Mouse (Mus musculus) ES-E14 (cell line): ENCODE data around the gene Clasp1. TPM values are rescaled to one million over a fixed set of nuclear protein-coding genes. Genes with fewer than 3 reads are reported as not detected.

ENCODE experiments used
- DNase-seq: peaks from one replicate; pipeline ENCODE4 v3.0.0-alpha.2; 2013; ENCODE audit warnings: low read depth, low spot score
- H3K27ac ChIP-seq: 2 replicates; pipeline ENCODE4 v1.5.1; 2012; ENCODE audit warnings: low read depth, mild to moderate bottlenecking, low read length, moderate library complexity, mixed read lengths; ENCODE audit not compliant: poor library complexity, insufficient read depth, severe bottlenecking
- H3K36me3 ChIP-seq: 2 replicates; pipeline ENCODE4 v1.6.1; 2012; ENCODE audit warnings: mild to moderate bottlenecking, low read length, moderate library complexity, mixed read lengths; ENCODE audit not compliant: control insufficient read depth, poor library complexity, insufficient read depth, severe bottlenecking
- H3K4me1 ChIP-seq, 2 experiments: fragments of 150-350 bp in 1 of 2; sonication (generic) in 1 of 2; 2 replicates each; pipeline ENCODE4 v1.6.1; 2012; ENCODE audit warnings: low read length in 2 of 2, mild to moderate bottlenecking in 1 of 2, mixed read lengths in 1 of 2; ENCODE audit not compliant: control insufficient read depth in 2 of 2, insufficient read depth in 2 of 2, poor library complexity in 1 of 2
- H3K4me3 ChIP-seq, 2 experiments: fragments of 150-350 bp in 1 of 2; sonication (generic) in 1 of 2; 2 replicates each; pipeline ENCODE4 v1.5.1; 2012; ENCODE audit warnings: low read length in 2 of 2, low read depth in 1 of 2, mild to moderate bottlenecking in 1 of 2, mixed read lengths in 1 of 2; ENCODE audit not compliant: insufficient read depth in 1 of 2, poor library complexity in 1 of 2, severe bottlenecking in 1 of 2
- H3K9ac ChIP-seq: 2 replicates; pipeline ENCODE4 v1.6.1; 2012; ENCODE audit warnings: low read depth, mild to moderate bottlenecking, low read length, mixed read lengths; ENCODE audit not compliant: poor library complexity, insufficient read depth, severe bottlenecking
- H3K9me3 ChIP-seq: fragments of 150-350 bp; sonication (generic); 2 replicates; pipeline ENCODE4 v1.6.1; 2012; ENCODE audit warnings: low read depth, mild to moderate bottlenecking, low read length; ENCODE audit not compliant: control insufficient read depth, insufficient read depth
- CHD2 ChIP-seq: IDR thresholded peaks from 2 replicates; pipeline ENCODE4 v1.6.1; 2014; ENCODE audit warnings: mild to moderate bottlenecking, low read depth, low read length, inconsistent platforms
- HCFC1 ChIP-seq: IDR thresholded peaks from 2 replicates; pipeline ENCODE4 v1.6.1; 2012; ENCODE audit warnings: low read length, inconsistent platforms, borderline replicate concordance; ENCODE audit not compliant: insufficient read depth
- MAFK ChIP-seq: IDR thresholded peaks from 2 replicates; pipeline ENCODE4 v1.6.1; 2014; ENCODE audit warnings: mild to moderate bottlenecking, low read depth, low read length, inconsistent platforms; ENCODE audit not compliant: insufficient read depth
- ZC3H11A ChIP-seq: IDR thresholded peaks from 2 replicates; pipeline ENCODE4 v1.6.1; 2012; ENCODE audit warnings: low read depth, mild to moderate bottlenecking, inconsistent platforms, low read length, borderline replicate concordance
- ZNF384 ChIP-seq: IDR thresholded peaks from 2 replicates; pipeline ENCODE4 v1.6.1; 2012; ENCODE audit warnings: low read depth, low read length, inconsistent platforms
- in situ Hi-C, 2 experiments: fragments of 600-800 bp; cut with MboI; formaldehyde crosslinking; loops; one replicate each; pipeline ENCODE4 v1.15.1; 2025; ENCODE audit warnings: low sequenced_read_pairs in 2 of 2, inconsistent platforms in 1 of 2; ENCODE audit not compliant: unreplicated experiment in 2 of 2
- total RNA-seq: library from RNA; depleted of rRNA; stranded (reverse); fragments of 300-350 nt; gene quantifications from 2 replicates; pipeline ENCODE4 v1.2.3, GENCODE M21; 2012

Clasp1 gene
- total RNA-seq, 1 experiment: 38.9 TPM

DNA sequence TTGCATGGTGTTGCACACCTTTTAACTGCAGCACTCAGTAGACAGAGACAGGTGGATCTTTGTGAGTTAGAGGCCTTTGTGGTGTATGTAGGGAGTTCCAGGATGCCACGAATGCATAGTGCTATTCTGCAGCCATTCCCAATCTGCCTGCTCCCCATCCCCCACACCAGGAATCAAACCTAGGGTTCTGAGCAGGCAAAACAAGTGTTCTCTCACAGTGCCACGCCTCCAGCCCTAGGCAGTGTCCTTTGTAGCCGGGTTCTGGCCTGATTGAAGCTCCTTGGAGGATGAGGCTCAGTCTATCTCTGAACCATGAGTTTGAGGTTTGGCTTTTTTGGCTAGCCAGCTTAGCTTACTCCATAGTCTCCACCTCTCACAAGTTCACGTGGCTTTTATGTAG, 256.8 kb downstream of the Clasp1 start:
- peak; percentile 80 for DNase-seq
- 0 out of 2 replicates have a peak, but pooled peaks have one; percentile 27 for TF ChIP-seq MAFK
- TF ChIP-seq ZC3H11A: no peak
- TF ChIP-seq CHD2: 0 out of 2 replicates have a peak, but pooled peaks have one; percentile 19
- no peak for TF ChIP-seq ZNF384
- no peak for TF ChIP-seq HCFC1
- Histone ChIP-seq H3K9me3 (no peaks in the 10 kb centered on the region), H3K4me3 (no peak overlapping the region), H3K36me3 (peaks cover 4% of the 10 kb centered on the region; the same call in 1 of the 2 replicates), H3K27ac (peak overlapping the region; percentile 94; the same call in 1 of the 2 replicates), H3K4me1 (peaks cover 22 to 53% of the 10 kb centered on the region in 2 experiments), H3K9ac (peak overlapping the region; percentile 8; the same call in 1 of the 2 replicates)
- in situ Hi-C loops: loop anchor here in 1 of 2 experiments (25.0 kb wide), 1 partner anchor 417 kb away; the partner anchor contains the start of gene Gli2

- H3K4me1 ChIP-seq: peaks cover 29 to 61% of the 10 kb centered on the region in 2 experiments
- peak overlapping the region; percentile 97 for H3K27ac ChIP-seq
Observed at GRCm38 (mm10) chr1:118648015-118648414, 259.2 kb downstream of the Clasp1 start.

GRCm38 (mm10) chr1:118649933-118650770, 261.3 kb downstream of the Clasp1 start:
- in situ Hi-C loops: loop anchor here in 1 of 2 experiments (25.0 kb wide), 1 partner anchor 412 kb away; the partner anchor contains the start of gene Gli2
- H3K4me3 ChIP-seq: peak overlapping the region; percentile 2 to 5; a peak in 2 of 4 replicates
- peak overlapping the region; percentile 19 for H3K9ac ChIP-seq
- H3K36me3 ChIP-seq: peaks cover 16% of the 10 kb centered on the region; the same call in 1 of the 2 replicates
- TF ChIP-seq MAFK (no peak), ZNF384 (no peak), CHD2 (no peak), ZC3H11A (no peak), HCFC1 (no peak)
- H3K27ac ChIP-seq: peak overlapping the region; percentile 97
- DNase-seq: no peak
- H3K4me1 ChIP-seq: peaks cover 30 to 48% of the 10 kb centered on the region in 2 experiments
- no peaks in the 10 kb centered on the region for H3K9me3 ChIP-seq

More at GRCm38 (mm10) chr1:118648015-118648414, 259.2 kb downstream of the Clasp1 start:
- no peak for TF ChIP-seq MAFK
- no peak for TF ChIP-seq HCFC1
- no peak for TF ChIP-seq ZNF384
- TF ChIP-seq CHD2: no peak
- DNase-seq: peak; percentile 91
- in situ Hi-C loops: loop anchor here in 1 of 2 experiments (25.0 kb wide), 1 partner anchor 414 kb away; the partner anchor contains the start of gene Gli2
- no peak overlapping the region for H3K4me3 ChIP-seq
- no peaks in the 10 kb centered on the region for H3K9me3 ChIP-seq
- H3K9ac ChIP-seq: peak overlapping the region; percentile 44; the same call in 1 of the 2 replicates
- peaks cover 8% of the 10 kb centered on the region; the same call in 1 of the 2 replicates for H3K36me3 ChIP-seq

DNA sequence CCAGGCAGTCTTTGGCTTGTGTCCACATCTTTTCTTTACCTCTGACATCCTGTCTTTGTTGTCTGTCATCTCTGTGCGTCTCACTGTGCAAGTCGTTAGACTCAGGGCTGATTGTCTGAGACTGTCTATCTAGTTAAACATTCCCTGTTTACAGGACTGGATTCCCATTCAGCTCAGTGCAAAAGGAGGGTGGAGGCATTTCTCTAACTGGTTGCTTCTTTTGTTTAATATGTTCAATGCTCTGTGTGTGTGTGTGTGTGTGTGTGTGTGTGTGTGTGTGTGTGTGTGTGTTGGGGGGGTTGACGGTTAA, 261.9 kb downstream of the Clasp1 start:
- Histone ChIP-seq H3K27ac (peak overlapping the region; percentile 97), H3K4me3 (peak overlapping the region in 1 of 2 experiments; percentile 2; a peak in 2 of 4 replicates), H3K36me3 (peaks cover 16% of the 10 kb centered on the region; the same call in 1 of the 2 replicates), H3K4me1 (peaks cover 30 to 44% of the 10 kb centered on the region in 2 experiments), H3K9me3 (no peaks in the 10 kb centered on the region), H3K9ac (peak overlapping the region; percentile 19; the same call in 1 of the 2 replicates)
- in situ Hi-C loops: no loop called here
- TF ChIP-seq ZC3H11A (no peak), CHD2 (no peak), ZNF384 (no peak), HCFC1 (no peak), MAFK (no peak)
- no peak for DNase-seq
